Mouse (Mus musculus) neural tube, embryonic 15.5 days (tissue): ENCODE results near the gene Nfe2l3. TPM values are rescaled to one million over a fixed set of nuclear protein-coding genes. Genes with fewer than 3 reads are reported as not detected.
"Not testable (repeated sequence)": the region's sequence is repeated elsewhere in the genome, so short reads cannot be mapped to it uniquely, and the experiment has no call there.

Source experiments
- ATAC-seq: fragments of 200-750 bp; cut with Nextera tagmentation; 2 replicates; pipeline ENCODE4 v1.8.0; 2017; ENCODE audit warnings: mild to moderate bottlenecking, moderate TSS enrichment, moderate library complexity; ENCODE audit not compliant: low FRiP score
- H3K27ac ChIP-seq: fragments of 300-500 bp; sonication (generic); replicated peaks from 2 replicates; pipeline ENCODE4 v1.5.1; 2015; ENCODE audit warnings: mild to moderate bottlenecking, inconsistent platforms
- H3K27me3 ChIP-seq: fragments of 300-500 bp; sonication (generic); replicated peaks from 2 replicates; pipeline ENCODE4 v1.6.1; 2015; ENCODE audit warnings: inconsistent platforms
- H3K36me3 ChIP-seq: fragments of 300-500 bp; sonication (generic); 2 replicates; pipeline ENCODE4 v1.6.1; 2015; ENCODE audit warnings: inconsistent platforms
- H3K4me1 ChIP-seq: fragments of 300-500 bp; sonication (generic); 2 replicates; pipeline ENCODE4 v1.6.1; 2015; ENCODE audit warnings: inconsistent platforms
- H3K4me2 ChIP-seq: fragments of 300-500 bp; sonication (generic); 2 replicates; pipeline ENCODE4 v1.6.1; 2015; ENCODE audit warnings: inconsistent platforms, mild to moderate bottlenecking, moderate library complexity
- H3K4me3 ChIP-seq: fragments of 300-500 bp; sonication (generic); replicated peaks from 2 replicates; pipeline ENCODE4 v1.5.1; 2015; ENCODE audit warnings: mild to moderate bottlenecking, inconsistent platforms
- H3K9ac ChIP-seq: fragments of 300-500 bp; sonication (generic); replicated peaks from 2 replicates; pipeline ENCODE4 v1.6.1; 2015; ENCODE audit warnings: mild to moderate bottlenecking, inconsistent platforms
- H3K9me3 ChIP-seq: fragments of 300-500 bp; sonication (generic); replicated peaks from 2 replicates; pipeline ENCODE4 v1.6.1; 2016; ENCODE audit warnings: inconsistent platforms
- WGBS: fragments of 180-500 bp; shearing (Covaris S2); methylation state at CpG from one replicate; pipeline ENCODE4 v1.1.7; 2015; ENCODE audit warnings: mixed read lengths; 5-methylcytosine and 5-hydroxymethylcytosine counted together
- polyA plus RNA-seq: library from polyadenylated mRNA; unstranded; fragments of >200 nt; fragmentation: Nextera tagmentation; extraction: Ambion mirVana; gene quantifications from 2 replicates; pipeline ENCODE4 v1.2.1, GENCODE M21; 2015

Nfe2l3 gene
- polyA plus RNA-seq, result 4.2 and 5.9 TPM in 2 replicates

- Histone ChIP-seq H3K4me2 (peak within 1 kb of the TSS; percentile 91), H3K27me3 (peaks cover 35% of the 10 kb centered on the region), H3K9me3 (no peaks in the 10 kb centered on the region), H3K4me1 (peaks cover 25% of the 10 kb centered on the region), H3K4me3 (peak within 1 kb of the TSS; percentile 55), H3K9ac (peak within 1 kb of the TSS; percentile 57), H3K27ac (no peak within 1 kb of the TSS), H3K36me3 (no peaks in the 10 kb centered on the region)
- ATAC-seq, result peak; percentile 82
- whole genome bisulfite sequencing, result under 1% methylated on average over 74 of the region's 74 CpGs
These were observed at the start of gene Nfe2l3 for GRCm38 (mm10) chr6:51432535-51433397. Nfe2l3 (plus strand) TSS chr6:51432670.

GRCm38 (mm10) chr6:51383769-51384755 lies 48.4 kb upstream of the Nfe2l3 start:
- 11% methylated on average over 26 of the region's 26 CpGs for WGBS

DNA sequence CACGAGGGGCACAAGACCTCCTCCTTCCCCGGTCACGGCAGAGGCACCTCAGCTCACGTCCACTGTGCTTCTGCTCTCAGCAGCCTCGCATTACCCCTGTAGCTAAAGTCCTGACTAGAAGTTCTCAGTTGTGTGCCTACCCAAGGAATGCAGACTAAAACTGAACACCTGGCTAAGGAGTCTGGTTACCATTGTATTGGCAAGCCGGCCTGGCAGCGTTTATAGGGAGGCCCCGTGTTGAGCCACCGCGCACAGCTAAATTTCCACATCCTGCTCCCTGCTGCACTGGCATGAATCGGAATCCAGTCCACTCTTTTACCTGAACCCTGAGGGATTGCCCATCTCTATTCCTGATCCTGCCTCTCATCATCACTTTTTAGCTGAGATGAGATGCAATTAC lies 42.0 kb upstream of the Nfe2l3 start:
- Histone ChIP-seq H3K4me2 (no peak overlapping the region), H3K4me3 (no peak overlapping the region), H3K4me1 (no peaks in the 10 kb centered on the region), H3K9ac (no peak overlapping the region), H3K27ac (no peak overlapping the region), H3K36me3 (no peaks in the 10 kb centered on the region), H3K27me3 (no peaks in the 10 kb centered on the region), H3K9me3 (no peaks in the 10 kb centered on the region)
- no peak for ATAC-seq
- 77% methylated on average over 11 of the region's 11 CpGs for WGBS

More at GRCm38 (mm10) chr6:51383769-51384755, 48.4 kb upstream of the Nfe2l3 start:
- Histone ChIP-seq H3K27me3 (no peaks in the 10 kb centered on the region), H3K9ac (peak overlapping the region; percentile 37), H3K36me3 (no peaks in the 10 kb centered on the region), H3K4me1 (peaks cover 10% of the 10 kb centered on the region; the same call in 1 of the 2 replicates), H3K27ac (peak overlapping the region; percentile 60), H3K9me3 (no peaks in the 10 kb centered on the region), H3K4me2 (peak overlapping the region; percentile 52), H3K4me3 (peak overlapping the region; percentile 21)
- ATAC-seq, result peak; percentile 30; the same call in 1 of the 2 replicates

DNA sequence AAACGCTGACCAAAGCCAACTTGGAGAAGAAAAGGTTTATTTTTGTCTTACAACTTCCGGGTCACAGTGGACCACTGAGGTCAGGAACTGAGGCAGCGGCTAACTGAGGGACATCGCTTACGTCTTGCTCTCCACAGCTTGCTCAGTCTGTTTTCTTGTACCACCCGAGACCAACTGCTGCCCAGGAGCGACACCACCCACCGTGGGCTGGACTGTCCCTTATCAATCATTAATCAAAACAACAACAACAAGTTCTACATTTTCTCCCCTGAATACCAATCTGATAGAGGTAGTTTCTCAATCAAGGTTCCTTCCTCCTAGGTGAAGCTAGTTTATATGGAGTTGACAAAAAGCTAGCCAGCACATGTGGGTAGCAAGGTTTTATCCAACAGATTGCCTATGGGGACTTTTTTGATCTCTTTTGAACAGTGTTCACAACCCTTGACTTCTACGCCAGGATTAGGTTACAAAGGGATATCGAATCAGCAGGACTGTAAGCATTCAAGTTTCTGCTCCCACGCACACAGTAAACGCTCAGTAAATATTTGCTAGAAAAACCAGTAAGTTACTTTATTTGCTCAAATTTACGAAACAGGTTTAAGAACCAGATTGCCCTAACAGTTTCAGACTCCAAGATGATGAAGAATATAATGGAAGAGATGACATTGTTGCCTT lies 40.5 kb upstream of the Nfe2l3 start:
- 81% methylated on average over 13 of the region's 13 CpGs for WGBS
- no peaks in the 10 kb centered on the region for H3K36me3 ChIP-seq

DNA sequence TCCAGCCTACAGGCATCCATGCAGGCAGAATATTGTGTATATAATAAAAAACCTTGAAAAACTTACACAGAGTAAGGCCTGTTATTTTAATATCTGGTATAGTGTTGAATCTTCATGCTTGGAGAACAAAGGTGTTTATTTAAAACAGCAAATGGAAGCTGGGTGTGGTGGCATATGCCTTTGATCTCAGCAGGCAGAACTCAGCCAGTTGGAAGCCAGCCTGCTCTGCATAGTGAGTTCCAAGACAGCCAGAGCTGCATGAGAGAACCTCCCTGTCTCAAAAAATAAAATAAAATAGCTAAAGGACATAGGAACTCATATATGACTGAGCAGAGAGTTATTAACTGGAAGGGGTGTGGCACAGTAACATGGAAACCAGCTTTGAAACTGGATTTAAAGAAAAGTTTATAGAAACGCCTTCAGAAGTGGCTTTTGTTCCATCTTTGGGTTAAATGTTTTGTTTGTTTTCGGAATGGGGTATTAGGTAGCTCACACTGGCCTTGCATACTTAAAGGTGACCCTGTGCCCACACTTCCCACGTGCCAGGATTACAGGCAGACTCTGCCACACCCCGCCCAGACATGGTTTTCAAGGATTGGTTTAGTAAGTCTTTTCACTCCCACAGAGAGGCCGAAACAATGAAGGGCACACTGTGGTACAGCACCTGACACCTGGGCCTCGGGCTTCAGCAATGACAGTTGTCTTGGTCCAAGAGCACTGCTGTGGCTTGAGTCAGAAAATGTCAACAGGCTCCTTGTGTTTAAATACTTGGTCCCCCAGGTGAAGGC lies 38.9 kb upstream of the Nfe2l3 start:
- H3K36me3 ChIP-seq, result no peaks in the 10 kb centered on the region
- H3K27ac ChIP-seq, result no peak overlapping the region
- H3K27me3 ChIP-seq, result no peaks in the 10 kb centered on the region
- no peak overlapping the region for H3K9ac ChIP-seq
- H3K4me3 ChIP-seq, result no peak overlapping the region
- no peaks in the 10 kb centered on the region for H3K9me3 ChIP-seq
- H3K4me1 ChIP-seq, result no peaks in the 10 kb centered on the region
- WGBS, result 79% methylated on average over 6 of the region's 6 CpGs
- ATAC-seq, result no peak
- H3K4me2 ChIP-seq, result no peak overlapping the region

More for the DNA sequence above, 40.5 kb upstream of the Nfe2l3 start:
- Histone ChIP-seq H3K27ac (no peak overlapping the region), H3K9me3 (no peaks in the 10 kb centered on the region), H3K27me3 (no peaks in the 10 kb centered on the region), H3K4me3 (no peak overlapping the region), H3K9ac (no peak overlapping the region), H3K4me2 (no peak overlapping the region), H3K4me1 (no peaks in the 10 kb centered on the region)
- ATAC-seq, result no peak

DNA sequence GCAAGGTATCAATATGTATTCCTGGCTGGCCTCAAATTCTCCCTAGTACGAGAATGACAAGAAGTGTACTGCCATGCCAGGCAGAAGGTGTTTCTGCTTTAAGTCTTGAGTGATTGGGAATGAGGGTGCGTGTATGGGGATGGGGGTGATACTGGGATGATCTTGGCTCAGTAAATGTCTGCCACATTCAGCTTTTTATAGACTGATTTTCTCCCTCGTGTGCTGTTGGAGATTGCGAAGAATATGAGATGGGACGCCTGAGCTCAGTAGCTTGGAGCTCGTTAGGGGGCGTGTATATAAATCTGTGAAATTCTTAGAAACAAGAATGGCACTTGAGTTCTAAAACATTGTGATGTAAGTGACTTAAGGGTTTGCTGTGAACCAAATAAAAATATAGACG lies 38.1 kb upstream of the Nfe2l3 start:
- not testable (repeated sequence) for H3K36me3 ChIP-seq, H3K9me3 ChIP-seq, ATAC-seq, H3K9ac ChIP-seq, H3K4me2 ChIP-seq, H3K27ac ChIP-seq, H3K4me3 ChIP-seq, H3K27me3 ChIP-seq, H3K4me1 ChIP-seq
- WGBS, result 78% methylated on average over 8 of the region's 8 CpGs

DNA sequence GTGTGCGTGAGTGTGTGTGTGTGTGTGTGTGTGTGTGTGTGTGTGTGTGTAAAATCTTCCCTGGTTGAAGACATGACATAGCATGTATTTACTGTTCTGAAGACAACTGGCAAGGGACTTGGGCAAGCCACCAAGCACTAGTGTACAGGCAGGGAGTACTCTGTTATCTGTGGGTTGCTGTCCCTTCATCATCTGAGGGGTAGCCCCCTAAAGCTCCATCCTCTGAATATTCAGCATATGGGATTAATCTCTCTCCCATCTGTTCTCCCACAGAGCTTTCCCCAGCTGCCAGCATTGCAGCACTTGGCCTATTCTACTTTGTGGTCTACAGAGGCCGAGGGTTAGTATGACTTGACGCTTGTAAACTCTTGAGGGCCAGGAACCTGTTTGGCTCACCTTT lies 37.5 kb upstream of the Nfe2l3 start:
- not testable (repeated sequence) for H3K4me2 ChIP-seq, H3K9me3 ChIP-seq, H3K4me1 ChIP-seq, H3K27me3 ChIP-seq, H3K4me3 ChIP-seq, H3K27ac ChIP-seq, H3K36me3 ChIP-seq, ATAC-seq, H3K9ac ChIP-seq
- 77% methylated on average over 3 of the region's 3 CpGs for WGBS

- H3K36me3 ChIP-seq, result no peaks in the 10 kb centered on the region
- no peak for ATAC-seq
- 69% methylated on average over 9 of the region's 9 CpGs for WGBS
- no peaks in the 10 kb centered on the region for H3K9me3 ChIP-seq
- H3K9ac ChIP-seq, result no peak overlapping the region
- H3K4me1 ChIP-seq, result no peaks in the 10 kb centered on the region
- no peak overlapping the region for H3K27ac ChIP-seq
- no peaks in the 10 kb centered on the region for H3K27me3 ChIP-seq
- no peak overlapping the region for H3K4me3 ChIP-seq
- H3K4me2 ChIP-seq, result no peak overlapping the region
These were observed 37.0 kb upstream of the Nfe2l3 start for GRCm38 (mm10) chr6:51395486-51395885.

DNA sequence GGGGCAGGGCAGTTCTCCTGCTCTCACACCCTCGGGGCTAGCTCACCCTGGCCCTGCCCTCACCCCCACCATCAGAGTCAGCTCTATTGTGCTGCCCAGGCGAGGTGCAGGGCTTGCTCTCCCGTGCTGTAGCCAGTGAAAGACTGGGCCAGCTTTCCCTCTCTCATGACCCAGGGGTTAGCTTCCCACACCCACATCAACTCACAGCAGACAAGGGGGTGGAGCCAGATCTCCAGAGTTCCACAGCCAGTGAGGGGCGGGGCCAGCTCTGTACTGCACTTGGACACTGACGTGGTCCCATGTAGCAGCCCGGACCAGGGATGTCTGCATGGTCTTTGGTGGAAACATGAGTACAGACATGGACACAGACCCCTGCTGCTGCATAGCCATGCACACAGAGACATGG lies 33.4 kb upstream of the Nfe2l3 start:
- no peaks in the 10 kb centered on the region for H3K36me3 ChIP-seq
- H3K4me2 ChIP-seq, result no peak overlapping the region
- H3K4me3 ChIP-seq, result no peak overlapping the region
- H3K4me1 ChIP-seq, result no peaks in the 10 kb centered on the region
- ATAC-seq, result no peak
- no peak overlapping the region for H3K27ac ChIP-seq
- H3K9me3 ChIP-seq, result no peaks in the 10 kb centered on the region
- no peak overlapping the region for H3K9ac ChIP-seq
- H3K27me3 ChIP-seq, result no peaks in the 10 kb centered on the region
- WGBS, result 18% methylated on average over 6 of the region's 6 CpGs

- WGBS, result 64% methylated on average over 6 of the region's 6 CpGs
- no peak overlapping the region for H3K9ac ChIP-seq
- no peaks in the 10 kb centered on the region for H3K27me3 ChIP-seq
- no peaks in the 10 kb centered on the region for H3K36me3 ChIP-seq
- no peaks in the 10 kb centered on the region for H3K9me3 ChIP-seq
- no peaks in the 10 kb centered on the region for H3K4me1 ChIP-seq
- no peak overlapping the region for H3K4me2 ChIP-seq
- H3K27ac ChIP-seq, result no peak overlapping the region
- ATAC-seq, result no peak
- no peak overlapping the region for H3K4me3 ChIP-seq
These were observed 31.2 kb upstream of the Nfe2l3 start for GRCm38 (mm10) chr6:51401294-51401693.
